Mouse (Mus musculus) thymus, adult 2 months (tissue): Measurements from ENCODE around the gene Arhgef11. TPM values are rescaled to one million over a fixed set of nuclear protein-coding genes. Genes with fewer than 3 reads are reported as not detected.

ENCODE experiments used
- DNase-seq: peaks from one replicate; pipeline ENCODE4 v3.0.0; 2021
- H3K27ac ChIP-seq: fragments of 200-500 bp; 2 replicates; pipeline ENCODE4 v1.5.1; 2012; ENCODE audit warnings: low read length, control low read depth; ENCODE audit not compliant: control insufficient read depth, insufficient read depth
- H3K27me3 ChIP-seq: fragments of 200-500 bp; 2 replicates; pipeline ENCODE4 v1.6.1; 2012; ENCODE audit warnings: mild to moderate bottlenecking, low read length, moderate library complexity, mixed read lengths; ENCODE audit not compliant: control insufficient read depth, insufficient read depth
- H3K36me3 ChIP-seq: fragments of 200-500 bp; 2 replicates; pipeline ENCODE4 v1.6.1; 2012; ENCODE audit warnings: mild to moderate bottlenecking, low read length, moderate library complexity; ENCODE audit not compliant: control insufficient read depth, insufficient read depth
- H3K4me1 ChIP-seq: fragments of 200-500 bp; replicated peaks from 2 replicates; pipeline ENCODE4 v1.6.1; 2012; ENCODE audit warnings: low read length; ENCODE audit not compliant: control insufficient read depth, insufficient read depth
- H3K4me3 ChIP-seq: fragments of 200-500 bp; 2 replicates; pipeline ENCODE4 v1.5.1; 2012; ENCODE audit warnings: mild to moderate bottlenecking, low read length, control low read depth, moderate library complexity; ENCODE audit not compliant: control insufficient read depth, insufficient read depth
- CTCF ChIP-seq: fragments of 200-500 bp; IDR thresholded peaks from 2 replicates; pipeline ENCODE4 v1.5.1; 2012; ENCODE audit warnings: mild to moderate bottlenecking, control low read depth, low read length, moderate library complexity, borderline replicate concordance; ENCODE audit not compliant: control insufficient read depth, poor library complexity, insufficient read depth; ENCODE audit errors: extremely low read depth
- POLR2A ChIP-seq: fragments of 200-500 bp; IDR thresholded peaks from 2 replicates; pipeline ENCODE4 v1.6.1; 2012; ENCODE audit warnings: mild to moderate bottlenecking, low read length, control low read depth, moderate library complexity; ENCODE audit not compliant: control insufficient read depth, poor library complexity, insufficient read depth; ENCODE audit errors: extremely low read depth
- WGBS: fragments of 180-500 bp; shearing (Covaris S2); methylation state at CpG from one replicate; pipeline ENCODE4 v1.1.7; 2018; 5-methylcytosine and 5-hydroxymethylcytosine counted together
- polyA plus RNA-seq: library from polyadenylated mRNA; depleted of rRNA; stranded (reverse); fragments of >200 nt; gene quantifications from 2 replicates; pipeline ENCODE4 v1.2.3, GENCODE M21; 2012

The Arhgef11 gene
- polyA plus RNA-seq, 1 experiment: 37.0 TPM

GRCm38 (mm10) chr3:87763683-87764289, 146.4 kb downstream of the Arhgef11 start:
- Histone ChIP-seq H3K27me3 (no peaks in the 10 kb centered on the region; the same call in 1 of the 2 replicates), H3K4me3 (no peak overlapping the region), H3K27ac (no peak overlapping the region), H3K4me1 (peaks cover 21% of the 10 kb centered on the region), H3K36me3 (no peaks in the 10 kb centered on the region)
- no peak for TF ChIP-seq POLR2A
- no peak for TF ChIP-seq CTCF
- DNase-seq: peak; percentile 22
- 29% methylated on average over 15 of the region's 15 CpGs for WGBS

- Histone ChIP-seq H3K36me3 (no peaks in the 10 kb centered on the region), H3K27ac (peak overlapping the region; percentile 28; the same call in 1 of the 2 replicates), H3K4me3 (no peak overlapping the region), H3K27me3 (no peaks in the 10 kb centered on the region; the same call in 1 of the 2 replicates), H3K4me1 (peaks cover 25% of the 10 kb centered on the region)
- WGBS: 36% methylated on average over 10 of the region's 10 CpGs
- no peak for TF ChIP-seq POLR2A
- no peak for TF ChIP-seq CTCF
- no peak for DNase-seq
Observed at GRCm38 (mm10) chr3:87764506-87764905, 147.1 kb downstream of the Arhgef11 start.

- peak overlapping the region; percentile 35; the same call in 1 of the 2 replicates for H3K27ac ChIP-seq
- no peaks in the 10 kb centered on the region for H3K36me3 ChIP-seq
- H3K4me3 ChIP-seq: no peak overlapping the region
- 10% methylated on average over 10 of the region's 10 CpGs for WGBS
- H3K27me3 ChIP-seq: no peaks in the 10 kb centered on the region; the same call in 1 of the 2 replicates
- TF ChIP-seq CTCF: 0 out of 2 replicates have a peak, but pooled peaks have one; percentile 34
- no peak for TF ChIP-seq POLR2A
- peak; percentile 77 for DNase-seq
- peaks cover 25% of the 10 kb centered on the region for H3K4me1 ChIP-seq
Observed at GRCm38 (mm10) chr3:87765091-87765490, 147.7 kb downstream of the Arhgef11 start.

GRCm38 (mm10) chr3:87765631-87766283, 148.4 kb downstream of the Arhgef11 start:
- no peak overlapping the region for H3K27ac ChIP-seq
- no peaks in the 10 kb centered on the region for H3K36me3 ChIP-seq
- no peaks in the 10 kb centered on the region; the same call in 1 of the 2 replicates for H3K27me3 ChIP-seq
- 86% methylated on average over 5 of the region's 5 CpGs for WGBS
- peaks cover 25% of the 10 kb centered on the region for H3K4me1 ChIP-seq
- no peak overlapping the region for H3K4me3 ChIP-seq
- no peak for TF ChIP-seq POLR2A
- no peak for TF ChIP-seq CTCF
- DNase-seq: no peak

GRCm38 (mm10) chr3:87766284-87766667, 148.9 kb downstream of the Arhgef11 start:
- DNase-seq: no peak
- no peaks in the 10 kb centered on the region; the same call in 1 of the 2 replicates for H3K27me3 ChIP-seq
- H3K36me3 ChIP-seq: no peaks in the 10 kb centered on the region
- WGBS: 80% methylated on average over 3 of the region's 3 CpGs
- H3K4me1 ChIP-seq: peaks cover 25% of the 10 kb centered on the region
- TF ChIP-seq POLR2A: no peak
- TF ChIP-seq CTCF: no peak
- no peak overlapping the region for H3K4me3 ChIP-seq
- no peak overlapping the region for H3K27ac ChIP-seq

GRCm38 (mm10) chr3:87767764-87768163, 150.4 kb downstream of the Arhgef11 start:
- DNase-seq: no peak
- Histone ChIP-seq H3K27me3 (no peaks in the 10 kb centered on the region; the same call in 1 of the 2 replicates), H3K4me1 (peaks cover 25% of the 10 kb centered on the region), H3K36me3 (no peaks in the 10 kb centered on the region), H3K4me3 (no peak overlapping the region), H3K27ac (no peak overlapping the region)
- TF ChIP-seq POLR2A (no peak), CTCF (no peak)
- 79% methylated on average over 8 of the region's 8 CpGs for WGBS

- no peak overlapping the region for H3K27ac ChIP-seq
- no peaks in the 10 kb centered on the region; the same call in 1 of the 2 replicates for H3K27me3 ChIP-seq
- H3K36me3 ChIP-seq: no peaks in the 10 kb centered on the region
- H3K4me3 ChIP-seq: peak overlapping the region; percentile 34
- no peak for DNase-seq
- WGBS: 41% methylated on average over 6 of the region's 6 CpGs
- no peak for TF ChIP-seq CTCF
- TF ChIP-seq POLR2A: no peak
- peaks cover 25% of the 10 kb centered on the region for H3K4me1 ChIP-seq
Observed at GRCm38 (mm10) chr3:87768431-87768830, 151.1 kb downstream of the Arhgef11 start.
